Mouse (Mus musculus) limb, embryonic 13.5 days (tissue): ENCODE data around the gene Cd24a. TPM values are rescaled to one million over a fixed set of nuclear protein-coding genes. Genes with fewer than 3 reads are reported as not detected.
A peak's percentile ranks its signal among the peaks of the same experiment; 100 is the strongest.

Source experiments
- ATAC-seq: fragments of 200-750 bp; cut with Nextera tagmentation; 2 replicates; pipeline ENCODE4 v1.8.0; 2017; ENCODE audit warnings: low read depth, moderate number of reproducible peaks, moderate TSS enrichment; ENCODE audit not compliant: low FRiP score
- H3K27ac ChIP-seq: fragments of 300-500 bp; sonication (generic); 2 replicates; pipeline ENCODE4 v1.5.1; 2015; ENCODE audit warnings: inconsistent platforms, mild to moderate bottlenecking, moderate library complexity
- H3K27me3 ChIP-seq: fragments of 300-500 bp; sonication (generic); 2 replicates; pipeline ENCODE4 v1.6.1; 2015; ENCODE audit warnings: mild to moderate bottlenecking, inconsistent platforms
- H3K36me3 ChIP-seq: fragments of 300-500 bp; sonication (generic); 2 replicates; pipeline ENCODE4 v1.6.1; 2015; ENCODE audit warnings: inconsistent platforms, mild to moderate bottlenecking, moderate library complexity
- H3K4me1 ChIP-seq: fragments of 300-500 bp; sonication (generic); 2 replicates; pipeline ENCODE4 v1.6.1; 2015; ENCODE audit warnings: inconsistent platforms
- H3K4me2 ChIP-seq: fragments of 300-500 bp; sonication (generic); replicated peaks from 2 replicates; pipeline ENCODE4 v1.6.1; 2015; ENCODE audit warnings: inconsistent platforms, mild to moderate bottlenecking, moderate library complexity
- H3K4me3 ChIP-seq: fragments of 300-500 bp; sonication (generic); 2 replicates; pipeline ENCODE4 v1.5.1; 2015; ENCODE audit warnings: moderate library complexity, mild to moderate bottlenecking, inconsistent platforms
- H3K9ac ChIP-seq: fragments of 300-500 bp; sonication (generic); 2 replicates; pipeline ENCODE4 v1.6.1; 2015; ENCODE audit warnings: mild to moderate bottlenecking, inconsistent platforms
- H3K9me3 ChIP-seq: fragments of 300-500 bp; sonication (generic); 2 replicates; pipeline ENCODE4 v1.6.1; 2016; ENCODE audit warnings: inconsistent platforms
- WGBS: fragments of 180-500 bp; shearing (Covaris S2); methylation state at CpG from one replicate; pipeline ENCODE4 v1.1.7; 2015; 5-methylcytosine and 5-hydroxymethylcytosine counted together
- polyA plus RNA-seq: library from polyadenylated mRNA; unstranded; fragments of >200 nt; fragmentation: Nextera tagmentation; extraction: Ambion mirVana; gene quantifications from 2 replicates; pipeline ENCODE4 v1.2.1, GENCODE M21; 2015

The Cd24a gene
- polyA plus RNA-seq, 1 experiment from 2014 or later = 403 TPM

GRCm38 (mm10) chr10:43560765-43561164 lies 17.3 kb upstream of the Cd24a start:
- no peak for ATAC-seq
- WGBS = 41% methylated on average over 2 of the region's 2 CpGs
- H3K27me3 ChIP-seq = no peaks in the 10 kb centered on the region
- H3K27ac ChIP-seq = no peak overlapping the region
- no peak overlapping the region for H3K4me3 ChIP-seq
- no peak overlapping the region for H3K9ac ChIP-seq
- no peaks in the 10 kb centered on the region for H3K36me3 ChIP-seq
- H3K9me3 ChIP-seq = no peaks in the 10 kb centered on the region
- no peaks in the 10 kb centered on the region for H3K4me1 ChIP-seq
- no peak overlapping the region for H3K4me2 ChIP-seq

GRCm38 (mm10) chr10:43561311-43561710 lies 16.8 kb upstream of the Cd24a start:
- H3K27me3 ChIP-seq = no peaks in the 10 kb centered on the region
- H3K36me3 ChIP-seq = no peaks in the 10 kb centered on the region
- no peak overlapping the region for H3K4me2 ChIP-seq
- no peaks in the 10 kb centered on the region for H3K9me3 ChIP-seq
- no peaks in the 10 kb centered on the region for H3K4me1 ChIP-seq
- H3K4me3 ChIP-seq = no peak overlapping the region
- 85% methylated on average over 2 of the region's 2 CpGs for WGBS
- no peak for ATAC-seq
- no peak overlapping the region for H3K27ac ChIP-seq
- no peak overlapping the region for H3K9ac ChIP-seq

- Histone ChIP-seq H3K27me3 (no peaks in the 10 kb centered on the region), H3K4me3 (no peak overlapping the region), H3K4me2 (no peak overlapping the region), H3K36me3 (no peaks in the 10 kb centered on the region; the same call in 1 of the 2 replicates), H3K27ac (no peak overlapping the region), H3K9me3 (peaks cover 11% of the 10 kb centered on the region), H3K9ac (no peak overlapping the region), H3K4me1 (peaks cover 7% of the 10 kb centered on the region)
- ATAC-seq = no peak
- WGBS = 82% methylated on average over 2 of the region's 2 CpGs
Observed at GRCm38 (mm10) chr10:43574352-43574751, 3.7 kb upstream of the Cd24a start.

GRCm38 (mm10) chr10:43574956-43575355 lies 3.1 kb upstream of the Cd24a start:
- WGBS = 3% methylated on average over 3 of the region's 3 CpGs
- Histone ChIP-seq H3K9me3 (peaks cover 11% of the 10 kb centered on the region), H3K9ac (no peak overlapping the region), H3K4me3 (no peak overlapping the region), H3K36me3 (no peaks in the 10 kb centered on the region; the same call in 1 of the 2 replicates), H3K4me2 (no peak overlapping the region), H3K27me3 (no peaks in the 10 kb centered on the region), H3K4me1 (peaks cover 7% of the 10 kb centered on the region), H3K27ac (no peak overlapping the region)
- no peak for ATAC-seq

- Histone ChIP-seq H3K9ac (peak overlapping the region; percentile 97), H3K4me3 (peak overlapping the region; percentile 83), H3K4me2 (peak overlapping the region; percentile 76), H3K4me1 (peaks cover 12% of the 10 kb centered on the region), H3K27me3 (no peaks in the 10 kb centered on the region), H3K9me3 (no peaks in the 10 kb centered on the region), H3K36me3 (peaks cover 13% of the 10 kb centered on the region), H3K27ac (peak overlapping the region; percentile 100)
- peak; percentile 31; the same call in 1 of the 2 replicates for ATAC-seq
- 6% methylated on average over 19 of the region's 19 CpGs for WGBS
Observed at GRCm38 (mm10) chr10:43577299-43577996, 636 bp upstream of the Cd24a start.

- H3K4me1 ChIP-seq = peaks cover 13% of the 10 kb centered on the region
- peak overlapping the region; percentile 100 for H3K27ac ChIP-seq
- H3K4me3 ChIP-seq = peak overlapping the region; percentile 83
- H3K9ac ChIP-seq = peak overlapping the region; percentile 97
- no peaks in the 10 kb centered on the region for H3K9me3 ChIP-seq
- H3K36me3 ChIP-seq = peaks cover 22% of the 10 kb centered on the region
- H3K27me3 ChIP-seq = no peaks in the 10 kb centered on the region
- under 1% methylated on average over 32 of the region's 32 CpGs for WGBS
- H3K4me2 ChIP-seq = peak overlapping the region; percentile 76
- peak; percentile 11 for ATAC-seq
Observed at GRCm38 (mm10) chr10:43578366-43578753, 276 bp downstream of the Cd24a start.

GRCm38 (mm10) chr10:43578754-43579380 lies 783 bp downstream of the Cd24a start:
- peak overlapping the region; percentile 83 for H3K4me3 ChIP-seq
- no peaks in the 10 kb centered on the region for H3K9me3 ChIP-seq
- H3K4me2 ChIP-seq = peak overlapping the region; percentile 76
- H3K9ac ChIP-seq = peak overlapping the region; percentile 97
- no peaks in the 10 kb centered on the region for H3K27me3 ChIP-seq
- H3K27ac ChIP-seq = peak overlapping the region; percentile 100
- H3K4me1 ChIP-seq = peaks cover 13% of the 10 kb centered on the region
- peaks cover 27% of the 10 kb centered on the region for H3K36me3 ChIP-seq
- ATAC-seq = peak; percentile 89
- under 1% methylated on average over 46 of the region's 65 CpGs for WGBS

- Histone ChIP-seq H3K36me3 (peaks cover 35% of the 10 kb centered on the region), H3K27ac (peak overlapping the region; percentile 100), H3K4me1 (peaks cover 13% of the 10 kb centered on the region), H3K27me3 (no peaks in the 10 kb centered on the region), H3K4me3 (peak overlapping the region; percentile 83), H3K4me2 (peak overlapping the region; percentile 76), H3K9ac (peak overlapping the region; percentile 97), H3K9me3 (no peaks in the 10 kb centered on the region)
- ATAC-seq = peak; percentile 12
- under 1% methylated on average over 47 of the region's 49 CpGs for WGBS
Observed at GRCm38 (mm10) chr10:43579381-43580261, 1.5 kb downstream of the Cd24a start.

- Histone ChIP-seq H3K9me3 (no peaks in the 10 kb centered on the region), H3K4me2 (peak overlapping the region; percentile 76), H3K27ac (peak overlapping the region; percentile 100), H3K4me3 (peak overlapping the region; percentile 83), H3K4me1 (peaks cover 13% of the 10 kb centered on the region), H3K27me3 (no peaks in the 10 kb centered on the region), H3K36me3 (peaks cover 43% of the 10 kb centered on the region), H3K9ac (peak overlapping the region; percentile 97)
- under 1% methylated on average over 15 of the region's 15 CpGs for whole genome bisulfite sequencing
- ATAC-seq = no peak
Observed at GRCm38 (mm10) chr10:43580649-43581078, 2.6 kb downstream of the Cd24a start.

- Histone ChIP-seq H3K27ac (peak overlapping the region; percentile 100), H3K27me3 (no peaks in the 10 kb centered on the region), H3K4me2 (peak overlapping the region; percentile 76), H3K4me3 (peak overlapping the region; percentile 83), H3K9me3 (no peaks in the 10 kb centered on the region), H3K4me1 (peaks cover 13% of the 10 kb centered on the region), H3K9ac (peak overlapping the region; percentile 97), H3K36me3 (peaks cover 43% of the 10 kb centered on the region)
- ATAC-seq = no peak
- 64% methylated on average over 3 of the region's 3 CpGs for WGBS
Observed at GRCm38 (mm10) chr10:43581260-43581659, 3.2 kb downstream of the Cd24a start.

GRCm38 (mm10) chr10:43584538-43584937 lies 6.5 kb downstream of the Cd24a start:
- no peak for ATAC-seq
- Histone ChIP-seq H3K27me3 (no peaks in the 10 kb centered on the region), H3K9ac (no peak overlapping the region), H3K4me3 (no peak overlapping the region), H3K4me1 (peaks cover 19% of the 10 kb centered on the region), H3K36me3 (peaks cover 43% of the 10 kb centered on the region), H3K27ac (no peak overlapping the region), H3K4me2 (no peak overlapping the region), H3K9me3 (no peaks in the 10 kb centered on the region)
- WGBS = 87% methylated on average over 4 of the region's 4 CpGs
